Mouse (Mus musculus) thymus, postnatal 36 days (tissue): ENCODE measurements at regions not wholly inside any gene's neighbourhood (a gene's known extent, or its start where the extent isn't known, plus 50 kb on each side); places are given as distances from the start of the nearest gene placed in this dataset.
A peak's percentile ranks its signal among the peaks of the same experiment; 100 is the strongest.
"Not testable (repeated sequence)": the region's sequence is repeated elsewhere in the genome, so short reads cannot be mapped to it uniquely, and the experiment has no call there.

Source experiments
- DNase-seq, 2 experiments: peaks; one replicate each; pipeline ENCODE4 v3.0.0; 2022; ENCODE audit warnings: mixed read lengths in 2 of 2

DNA sequence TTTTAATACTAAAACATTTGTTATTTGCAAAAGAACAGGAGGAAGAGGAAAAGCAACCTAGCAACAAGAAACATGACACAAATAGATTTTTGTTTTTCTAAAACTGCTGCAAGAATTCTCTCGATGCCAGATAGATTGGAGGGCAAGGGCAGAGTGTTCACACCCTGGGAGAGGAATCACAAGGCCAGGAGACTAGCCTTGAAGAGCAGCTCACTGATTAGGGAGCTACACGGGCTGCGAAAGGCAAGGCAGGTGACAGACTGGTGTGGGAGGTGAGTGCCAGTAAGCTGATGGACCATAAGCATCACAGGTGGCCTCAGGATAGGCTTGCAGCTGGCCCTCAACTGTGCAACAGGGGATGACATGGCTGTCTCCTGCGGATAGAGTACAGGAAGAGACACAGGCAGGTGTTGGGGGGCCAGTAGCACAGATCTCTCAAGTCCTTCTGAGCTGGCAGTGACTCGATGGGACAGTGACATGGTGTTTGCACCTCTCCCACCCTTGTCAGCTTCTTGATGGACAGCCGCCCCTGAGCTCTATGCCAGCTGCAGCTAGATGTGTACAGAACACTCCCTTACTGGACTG, 102.0 kb upstream of the Abca1 start:
- no peak for DNase-seq

- no peak for DNase-seq
These were observed 99.3 kb upstream of the Abca1 start for GRCm38 (mm10) chr4:53258975-53259374.

- no peak for DNase-seq
These were observed 97.3 kb upstream of the Abca1 start for GRCm38 (mm10) chr4:53256996-53257395.

GRCm38 (mm10) chr4:53254483-53254882, 94.8 kb upstream of the Abca1 start:
- DNase-seq, result no peak

- no peak for DNase-seq
These were observed 94.0 kb upstream of the Abca1 start for GRCm38 (mm10) chr4:53253680-53254079.

GRCm38 (mm10) chr4:53250325-53250724, 90.6 kb upstream of the Abca1 start:
- no peak for DNase-seq

GRCm38 (mm10) chr4:53246083-53246747, 86.5 kb upstream of the Abca1 start:
- DNase-seq, result no peak

DNA sequence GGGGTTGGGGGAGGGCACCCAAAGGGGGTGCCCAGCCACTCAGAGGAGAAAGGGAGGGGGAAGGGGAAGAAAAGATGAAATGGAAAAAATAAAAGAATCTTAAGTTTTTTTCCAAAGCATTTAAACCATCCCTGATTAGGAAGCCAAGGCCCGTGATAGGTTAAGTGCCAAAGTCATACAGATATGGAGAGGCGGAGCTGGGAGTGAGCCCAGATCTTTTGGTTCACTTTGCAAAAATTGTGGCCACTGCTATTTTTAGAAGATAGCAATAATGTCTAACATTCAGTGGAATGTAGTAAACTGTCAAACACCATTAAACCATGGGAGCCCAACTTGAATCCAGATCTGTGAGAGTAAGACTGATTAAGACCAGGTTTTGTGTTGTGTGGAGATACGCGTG, 85.9 kb upstream of the Abca1 start:
- no peak for DNase-seq

DNA sequence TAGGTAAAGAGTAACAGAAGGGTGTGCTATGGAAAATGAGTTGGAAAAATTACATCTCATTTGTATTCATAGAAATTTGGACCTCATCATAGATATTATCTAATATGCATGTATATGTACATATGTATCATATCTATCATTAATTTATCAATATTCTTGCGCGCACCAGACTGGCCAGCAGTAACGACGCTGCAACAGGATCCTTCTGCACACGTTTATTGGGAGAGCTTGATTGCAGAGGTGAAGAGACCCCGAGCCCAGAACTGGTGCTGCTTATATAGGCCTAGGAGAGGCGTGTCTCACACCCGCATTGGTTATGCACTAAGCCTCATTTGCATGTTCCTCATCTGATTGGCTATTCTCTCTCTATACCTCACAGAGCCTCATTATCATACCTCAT, 83.8 kb upstream of the Abca1 start:
- not testable (repeated sequence) for DNase-seq

GRCm38 (mm10) chr4:53239856-53240255, 80.2 kb upstream of the Abca1 start:
- no peak for DNase-seq

GRCm38 (mm10) chr4:53238314-53239259, 78.9 kb upstream of the Abca1 start:
- no peak for DNase-seq

DNA sequence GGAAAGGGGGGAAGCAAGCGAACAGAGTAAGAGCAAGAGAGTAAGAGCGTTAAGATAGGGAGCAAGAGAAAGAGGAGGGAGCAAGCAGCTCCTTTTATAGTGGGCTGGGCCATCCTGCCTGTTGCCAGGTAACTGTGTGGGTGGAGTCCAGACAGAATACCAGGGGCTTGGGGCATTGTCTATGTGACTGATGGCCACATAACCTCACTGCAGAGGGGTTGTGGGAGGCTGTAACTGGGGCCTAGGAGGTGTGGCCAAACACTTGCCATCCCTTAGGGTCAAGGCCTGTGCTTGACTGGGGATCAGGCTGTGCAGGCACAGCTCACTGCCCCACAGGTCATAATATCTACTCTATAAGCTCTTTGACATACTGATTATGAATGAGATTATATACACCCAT, 76.2 kb upstream of the Abca1 start:
- no peak for DNase-seq

DNA sequence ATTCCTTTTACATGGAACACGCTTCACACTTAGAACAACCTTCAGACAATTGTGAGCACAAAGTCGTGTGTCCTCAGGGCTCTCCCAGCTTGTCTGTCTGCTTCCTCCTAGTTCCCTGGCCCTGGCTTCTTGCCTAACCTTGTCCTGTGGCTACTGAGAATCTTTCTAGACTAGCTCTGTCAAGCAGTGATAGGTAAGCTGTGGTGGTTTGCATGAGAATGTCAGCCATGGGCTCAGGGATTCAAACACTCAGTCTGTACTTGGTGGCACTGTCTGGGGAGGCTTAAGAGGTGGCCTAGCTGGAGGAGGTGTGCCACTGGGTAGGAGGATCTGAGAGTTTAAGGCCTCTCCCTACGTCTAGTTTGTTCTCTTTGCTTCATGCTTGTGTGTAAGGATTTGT, 72.7 kb upstream of the Abca1 start:
- DNase-seq, result no peak

DNA sequence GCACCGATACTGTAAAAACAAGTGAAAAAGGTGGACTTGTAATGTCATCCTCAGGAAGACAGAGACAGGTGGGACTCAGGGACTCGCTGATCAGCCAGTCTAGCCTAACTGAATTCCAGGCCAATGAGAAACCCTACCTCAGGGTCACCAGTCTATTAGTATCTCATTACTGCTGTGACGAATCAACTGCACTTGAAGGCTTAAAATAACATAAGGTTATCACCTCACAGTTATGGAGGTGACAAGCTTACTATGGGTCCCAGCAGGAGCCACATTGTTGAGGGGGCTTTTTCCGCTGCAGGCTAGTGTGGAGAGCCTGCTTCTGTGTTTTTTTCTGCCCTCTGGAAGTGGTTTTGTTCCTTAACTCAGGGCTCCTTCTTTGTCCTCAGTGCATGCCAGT, 72.2 kb upstream of the Abca1 start:
- no peak for DNase-seq

- DNase-seq, result no peak
These were observed 71.4 kb upstream of the Abca1 start for GRCm38 (mm10) chr4:53231046-53231445.

DNA sequence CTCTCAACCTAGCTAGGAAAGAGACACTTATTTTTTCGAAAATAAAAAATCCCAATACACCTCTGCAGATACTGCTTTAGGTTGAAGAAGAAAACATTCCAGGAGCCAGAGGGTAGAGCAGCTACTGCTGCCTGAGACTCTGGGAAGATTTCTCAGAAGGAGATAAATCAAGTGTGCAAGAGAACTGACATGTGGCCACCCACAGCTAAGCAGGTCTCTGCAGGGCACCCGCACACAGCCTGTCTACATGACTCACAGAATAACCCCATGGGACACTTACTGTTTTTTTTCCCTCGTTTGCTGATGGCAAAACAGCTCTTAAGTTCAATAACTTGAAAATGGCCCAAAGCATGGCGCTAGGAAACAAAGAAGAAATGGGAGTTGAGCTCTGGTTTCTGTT, 68.7 kb upstream of the Abca1 start:
- no peak for DNase-seq

DNA sequence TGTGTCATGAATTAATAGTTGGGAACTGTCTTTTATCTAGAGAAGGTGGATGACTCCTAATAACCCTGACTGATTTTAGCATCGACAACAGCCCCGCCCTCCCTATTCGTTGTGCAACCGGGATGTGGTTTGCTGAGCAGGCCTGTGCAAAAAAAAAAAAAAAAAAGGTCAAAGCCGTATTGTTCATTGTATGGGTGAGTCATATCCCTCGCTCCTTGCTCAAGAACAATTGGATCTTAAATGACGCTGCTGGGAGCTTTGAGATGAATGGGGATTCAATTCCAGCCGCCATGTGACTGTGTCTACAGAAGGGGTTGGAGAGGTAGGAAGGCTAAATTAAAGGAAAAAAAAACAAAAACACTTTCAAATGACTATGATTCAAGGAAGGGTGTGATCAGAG, 68.1 kb upstream of the Abca1 start:
- DNase-seq, result peak in 1 of 2 experiments; percentile 26

GRCm38 (mm10) chr4:53227071-53227470, 67.4 kb upstream of the Abca1 start:
- DNase-seq, result no peak

- no peak for DNase-seq
These were observed 66.7 kb upstream of the Abca1 start for GRCm38 (mm10) chr4:53226376-53226775.

DNA sequence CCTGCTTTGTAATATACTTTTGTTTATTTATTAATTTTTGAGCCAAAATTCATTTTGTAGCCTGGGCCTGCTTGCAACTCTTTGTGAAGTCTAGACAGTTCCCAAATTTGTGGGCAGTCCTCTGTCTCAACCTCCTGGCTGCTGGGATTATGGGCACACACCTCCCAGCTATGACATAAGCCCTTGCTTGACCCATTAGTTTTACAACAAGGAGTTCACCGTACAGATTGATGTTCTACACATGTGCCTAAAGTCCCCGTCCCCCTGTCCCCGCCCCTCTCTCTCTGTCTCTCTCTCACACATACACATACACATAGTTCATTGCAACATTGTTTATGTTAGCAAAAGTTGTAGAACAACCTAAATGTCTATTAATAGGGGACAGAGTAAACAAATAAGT, 63.7 kb upstream of the Abca1 start:
- no peak for DNase-seq

DNA sequence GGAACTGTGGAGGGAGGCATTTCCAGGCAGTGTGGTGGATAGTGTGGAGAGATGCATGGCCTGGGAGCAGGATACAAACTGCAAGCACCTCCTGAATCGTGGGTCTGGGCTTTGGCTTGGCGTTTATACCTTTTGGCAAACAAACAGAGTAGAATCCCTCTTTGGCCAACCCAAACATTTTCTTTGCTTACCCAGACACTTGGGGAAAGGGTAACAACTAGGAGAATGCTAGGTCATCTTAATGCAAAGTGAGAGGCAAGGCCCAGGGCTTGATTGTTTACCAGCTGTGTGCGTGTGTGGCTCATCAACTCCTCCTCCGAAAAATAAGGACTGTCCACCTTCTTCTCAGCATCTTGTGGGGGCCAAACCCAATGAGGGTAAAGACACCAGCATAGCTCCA, 61.1 kb upstream of the Abca1 start:
- DNase-seq, result no peak

DNA sequence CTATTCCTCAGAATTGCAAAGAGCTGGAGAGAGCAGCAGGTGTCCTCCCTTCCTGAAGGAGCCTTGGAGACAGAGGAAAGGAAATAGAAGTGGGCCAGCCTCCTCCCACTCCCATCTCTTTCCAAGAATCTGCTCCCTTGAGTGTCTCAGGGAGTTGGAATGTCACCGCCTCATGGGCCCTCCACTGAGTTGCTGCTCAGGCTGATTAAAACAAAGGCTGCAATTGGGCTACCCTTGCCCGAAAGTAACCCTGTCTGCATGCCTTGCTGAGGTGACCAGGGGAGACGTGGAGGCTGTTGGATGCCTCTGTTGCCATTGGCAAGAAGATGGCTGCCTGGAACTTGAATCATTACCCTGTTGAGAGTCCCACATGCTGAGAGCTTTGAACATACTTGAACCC, 59.7 kb upstream of the Abca1 start:
- no peak for DNase-seq

GRCm38 (mm10) chr4:53218752-53219151, 59.1 kb upstream of the Abca1 start:
- DNase-seq, result no peak

DNA sequence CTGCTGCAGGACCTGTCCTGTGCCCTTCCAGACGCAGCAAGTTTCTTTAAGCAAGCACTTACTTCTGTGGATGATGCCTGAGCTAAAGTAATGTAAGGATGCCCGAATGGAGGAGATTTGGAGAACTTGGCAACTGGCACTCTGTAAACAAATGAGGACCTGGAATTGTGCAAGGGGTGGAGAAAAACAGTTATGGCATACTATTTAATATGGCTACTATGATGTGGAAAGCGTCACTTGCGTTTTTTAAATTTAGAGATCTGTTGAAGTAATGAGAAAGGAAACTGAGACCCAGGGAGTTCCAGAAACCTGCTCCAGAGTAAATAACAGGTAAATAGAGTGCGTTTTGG, 58.6 kb upstream of the Abca1 start:
- DNase-seq, result no peak
